Mouse (Mus musculus): Measurements from ENCODE around the gene Tap2.

The Tap2 gene

GRCm38 (mm10) chr17:34196491-34196890 is 6.8 kb upstream of the Tap2 start:
- no peak for DNase-seq (ENCODE audit: low spot score in 2 of 2)

- peak; percentile 90 to 92 for DNase-seq (ENCODE audit: low spot score in 2 of 2)
Measured at GRCm38 (mm10) chr17:34196941-34197894, 6.1 kb upstream of the Tap2 start, which contains the start of gene Psmb8. Psmb8 (plus strand) TSS chr17:34197721.

- DNase-seq (ENCODE audit: low spot score in 2 of 2): no peak
Measured at GRCm38 (mm10) chr17:34197904-34198520, 5.3 kb upstream of the Tap2 start.

GRCm38 (mm10) chr17:34198521-34198912 is 4.8 kb upstream of the Tap2 start:
- no peak for DNase-seq (ENCODE audit: low spot score in 2 of 2)

- no peak for DNase-seq (ENCODE audit: low spot score in 2 of 2)
Measured at GRCm38 (mm10) chr17:34199050-34199619, 4.2 kb upstream of the Tap2 start.

GRCm38 (mm10) chr17:34200047-34200446 is 3.3 kb upstream of the Tap2 start:
- DNase-seq (ENCODE audit: low spot score in 2 of 2): no peak

- DNase-seq (ENCODE audit: low spot score in 2 of 2): no peak
Measured at GRCm38 (mm10) chr17:34200772-34201505, 2.4 kb upstream of the Tap2 start.

- DNase-seq (ENCODE audit: low spot score in 2 of 2): no peak
Measured at GRCm38 (mm10) chr17:34201506-34202055, 1.7 kb upstream of the Tap2 start.

- no peak for DNase-seq (ENCODE audit: low spot score in 2 of 2)
Measured at GRCm38 (mm10) chr17:34202760-34203442, 426 bp upstream of the Tap2 start.

GRCm38 (mm10) chr17:34204303-34205010 is 1.1 kb downstream of the Tap2 start:
- DNase-seq (ENCODE audit: low spot score in 2 of 2): peak; percentile 85 to 88

GRCm38 (mm10) chr17:34205021-34205745 is 1.9 kb downstream of the Tap2 start:
- no peak for DNase-seq (ENCODE audit: low spot score in 2 of 2)

GRCm38 (mm10) chr17:34205746-34206176 is 2.4 kb downstream of the Tap2 start:
- peak in 1 of 2 experiments; percentile 28 for DNase-seq (ENCODE audit: low spot score in 2 of 2)

GRCm38 (mm10) chr17:34206731-34207130 is 3.4 kb downstream of the Tap2 start:
- DNase-seq (ENCODE audit: low spot score in 2 of 2): no peak

- no peak for DNase-seq (ENCODE audit: low spot score in 2 of 2)
Measured at GRCm38 (mm10) chr17:34207456-34207855, 4.1 kb downstream of the Tap2 start.

- no peak for DNase-seq (ENCODE audit: low spot score in 2 of 2)
Measured at GRCm38 (mm10) chr17:34207866-34208265, 4.5 kb downstream of the Tap2 start.

- DNase-seq (ENCODE audit: low spot score in 2 of 2): no peak
Measured at GRCm38 (mm10) chr17:34208421-34208820, 5.1 kb downstream of the Tap2 start.

GRCm38 (mm10) chr17:34209680-34210079 is 6.4 kb downstream of the Tap2 start:
- DNase-seq (ENCODE audit: low spot score in 2 of 2): no peak

GRCm38 (mm10) chr17:34210599-34210998 is 7.3 kb downstream of the Tap2 start:
- DNase-seq (ENCODE audit: low spot score in 2 of 2): no peak

GRCm38 (mm10) chr17:34211746-34212365 is 8.5 kb downstream of the Tap2 start:
- no peak for DNase-seq (ENCODE audit: low spot score in 2 of 2)
